In genomic region chr1:91932221-91932620, GRCm38 (mm10) we compare ENCODE assay signal across 23 mouse cellular contexts.
"Had no signal": no experiment of that assay in that cellular context is flagged by ENCODE, and none has a peak within 500 bp of the region (broad histone marks: within the 10 kb centered on the region; RNA-seq: fewer than 3 reads in every experiment).

No protein-coding gene starts in this region.

- H3K9me3 ChIP-seq: limb, embryonic 12.5 days; limb, embryonic 15.5 days; midbrain, embryonic 12.5 days; midbrain, embryonic 15.5 days; neural tube, embryonic 12.5 days; neural tube, embryonic 15.5 days; stomach, embryonic 15.5 days had no signal

- H3K4me3 ChIP-seq: layer of hippocampus, adult 2 months; limb, embryonic 12.5 days; limb, embryonic 15.5 days; midbrain, embryonic 12.5 days; midbrain, embryonic 15.5 days; neural tube, embryonic 12.5 days; neural tube, embryonic 15.5 days; stomach, embryonic 15.5 days had no signal

- H3K4me2 ChIP-seq: limb, embryonic 12.5 days; limb, embryonic 15.5 days; liver, embryonic 11.5 days; lung, embryonic 14.5 days; midbrain, embryonic 12.5 days; midbrain, embryonic 15.5 days; neural tube, embryonic 12.5 days; neural tube, embryonic 15.5 days; stomach, embryonic 15.5 days had no signal

- DNase-seq: layer of hippocampus, adult 9-11 months; liver, postnatal 0 days; lung, embryonic 14.5 days; right cerebral cortex, adult 18-20 months; right cerebral cortex, postnatal 14 days; right cerebral cortex, postnatal 4 days; spleen, adult 18-20 months; thymus, postnatal 36 days had no signal

- ATAC-seq: hindbrain, postnatal 0 days; inflammation-experienced regulatory T-cells, adult 6 months; intestine, embryonic 16.5 days; liver, postnatal 0 days; lung, postnatal 0 days; midbrain, embryonic 15.5 days had no signal

- H3K27me3 ChIP-seq: limb, embryonic 12.5 days; limb, embryonic 15.5 days; midbrain, embryonic 12.5 days; midbrain, embryonic 15.5 days; neural tube, embryonic 12.5 days; neural tube, embryonic 15.5 days; stomach, embryonic 15.5 days had no signal

- H3K27ac ChIP-seq: hindbrain, postnatal 0 days; layer of hippocampus, adult 2 months; limb, embryonic 12.5 days; limb, embryonic 15.5 days; liver, embryonic 14.5 days; macrophage; midbrain, embryonic 12.5 days; midbrain, embryonic 15.5 days; neural tube, embryonic 12.5 days; neural tube, embryonic 15.5 days; stomach, embryonic 15.5 days had no signal

- H3K9ac ChIP-seq: limb, embryonic 12.5 days; limb, embryonic 15.5 days; liver, embryonic 14.5 days; liver, postnatal 0 days; lung, embryonic 14.5 days; midbrain, embryonic 12.5 days; midbrain, embryonic 15.5 days; neural tube, embryonic 12.5 days; neural tube, embryonic 15.5 days; stomach, embryonic 15.5 days had no signal

- H3K4me1 ChIP-seq: limb, embryonic 12.5 days; midbrain, embryonic 12.5 days; midbrain, embryonic 15.5 days; neural tube, embryonic 12.5 days; neural tube, embryonic 15.5 days; stomach, embryonic 15.5 days had no signal
